Mouse (Mus musculus): ENCODE data around the gene Hspa12a. TPM values are rescaled to one million over a fixed set of nuclear protein-coding genes. Genes with fewer than 3 reads are reported as not detected.

Gene Hspa12a
- polyA plus RNA-seq, 1 experiment from 2014 or later, result 31.9 TPM

DNA sequence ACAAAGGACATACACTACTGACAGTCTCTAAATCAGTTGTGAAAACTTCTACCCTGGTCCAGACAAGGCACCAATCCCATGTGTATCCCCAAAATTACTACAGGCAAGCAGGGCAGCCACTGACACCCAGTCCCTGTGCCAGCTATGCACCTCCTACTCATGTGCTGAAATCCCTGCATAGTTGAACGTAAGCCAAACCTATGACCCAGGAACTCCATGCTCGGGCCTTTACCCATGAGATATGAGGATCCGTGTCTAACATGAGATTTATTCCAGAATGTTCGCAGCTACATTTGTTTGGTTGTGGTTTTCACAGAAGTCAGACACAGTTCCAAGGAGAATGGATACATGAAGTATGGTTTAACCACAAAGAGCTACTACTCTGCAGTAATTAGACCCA is 103.6 kb downstream of the Hspa12a start:
- no peak overlapping the region for H3K27ac ChIP-seq (replicated peaks; ENCODE audit: low read depth, low read length)

DNA sequence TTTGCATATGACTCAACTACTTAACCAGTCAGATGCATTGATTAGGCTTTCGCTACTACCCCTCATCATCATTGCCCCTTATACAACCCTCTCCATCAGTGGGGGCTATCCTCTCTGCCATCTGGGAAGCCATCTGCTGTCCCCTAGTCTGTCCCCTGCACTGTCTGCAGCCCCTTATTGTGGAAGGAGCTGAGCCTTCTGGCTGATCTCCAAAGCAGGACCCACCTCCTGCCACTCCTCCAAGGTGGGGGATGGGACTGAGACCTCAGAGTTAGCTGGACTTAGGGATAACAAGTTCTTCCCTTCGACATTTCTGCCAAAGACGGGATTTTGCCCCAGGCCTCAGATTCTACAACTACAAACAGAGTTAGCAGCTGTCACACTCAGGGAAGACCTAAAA is 104.1 kb downstream of the Hspa12a start:
- DNase-seq (no peak), ATAC-seq (ENCODE audit: low FRiP score, low TSS enrichment) (no peak)
- Histone ChIP-seq H3K27ac (replicated peaks; ENCODE audit: low read depth, low read length) (no peak overlapping the region), H3K4me2 (ENCODE audit: low read length) (no peak overlapping the region), H3K36me3 (ENCODE audit: control insufficient read depth, insufficient read depth, low read length) (no peaks in the 10 kb centered on the region), H3K27me3 (ENCODE audit: control insufficient read depth, insufficient read depth, low read length) (no peaks in the 10 kb centered on the region), H3K4me3 (replicated peaks; ENCODE audit: low read depth, low read length) (no peak overlapping the region), H3K9ac (replicated peaks; ENCODE audit: low read length) (no peak overlapping the region), H3K4me1 (ENCODE audit: control insufficient read depth, insufficient read depth, low read length) (peaks cover 11% of the 10 kb centered on the region), H3K9me3 (ENCODE audit: control insufficient read depth, low read length) (no peaks in the 10 kb centered on the region)
- 44% methylated on average over 3 of the region's 3 CpGs for WGBS

More for the DNA sequence above, 103.6 kb downstream of the Hspa12a start:
- H3K9ac ChIP-seq (replicated peaks; ENCODE audit: low read length), result no peak overlapping the region
- peaks cover 11% of the 10 kb centered on the region for H3K4me1 ChIP-seq (ENCODE audit: control insufficient read depth, insufficient read depth, low read length)
- no peaks in the 10 kb centered on the region for H3K9me3 ChIP-seq (ENCODE audit: control insufficient read depth, low read length)
- no peak overlapping the region for H3K4me2 ChIP-seq (ENCODE audit: low read length)
- H3K27me3 ChIP-seq (ENCODE audit: control insufficient read depth, insufficient read depth, low read length), result no peaks in the 10 kb centered on the region
- no peaks in the 10 kb centered on the region for H3K36me3 ChIP-seq (ENCODE audit: control insufficient read depth, insufficient read depth, low read length)
- no peak overlapping the region for H3K4me3 ChIP-seq (replicated peaks; ENCODE audit: low read depth, low read length)
- 85% methylated on average over 4 of the region's 4 CpGs for WGBS
- ATAC-seq (ENCODE audit: low FRiP score, low TSS enrichment) (no peak), DNase-seq (no peak)

- WGBS, result 74% methylated on average over 9 of the region's 9 CpGs
- Histone ChIP-seq H3K4me3 (replicated peaks; ENCODE audit: low read depth, low read length) (no peak overlapping the region), H3K27ac (replicated peaks; ENCODE audit: low read depth, low read length) (no peak overlapping the region), H3K36me3 (ENCODE audit: control insufficient read depth, insufficient read depth, low read length) (no peaks in the 10 kb centered on the region), H3K27me3 (ENCODE audit: control insufficient read depth, insufficient read depth, low read length) (no peaks in the 10 kb centered on the region), H3K9ac (replicated peaks; ENCODE audit: low read length) (no peak overlapping the region), H3K4me1 (ENCODE audit: control insufficient read depth, insufficient read depth, low read length) (peaks cover 11% of the 10 kb centered on the region), H3K9me3 (ENCODE audit: control insufficient read depth, low read length) (no peaks in the 10 kb centered on the region), H3K4me2 (ENCODE audit: low read length) (no peak overlapping the region)
- ATAC-seq (ENCODE audit: low FRiP score, low TSS enrichment) (no peak), DNase-seq (no peak)
Measured at GRCm38 (mm10) chr19:58838706-58839105, 104.7 kb downstream of the Hspa12a start.

GRCm38 (mm10) chr19:58833639-58834180 is 109.7 kb downstream of the Hspa12a start:
- no peak overlapping the region for H3K4me2 ChIP-seq (ENCODE audit: low read length)
- H3K27me3 ChIP-seq (ENCODE audit: control insufficient read depth, insufficient read depth, low read length), result no peaks in the 10 kb centered on the region
- H3K27ac ChIP-seq (replicated peaks; ENCODE audit: low read depth, low read length), result no peak overlapping the region
- DNase-seq, result peak; percentile 58
- no peak overlapping the region for H3K9ac ChIP-seq (replicated peaks; ENCODE audit: low read length)
- peaks cover 12% of the 10 kb centered on the region for H3K4me1 ChIP-seq (ENCODE audit: control insufficient read depth, insufficient read depth, low read length)
- no peak overlapping the region for H3K4me3 ChIP-seq (replicated peaks; ENCODE audit: low read depth, low read length)
- H3K9me3 ChIP-seq (ENCODE audit: control insufficient read depth, low read length), result no peaks in the 10 kb centered on the region
- WGBS, result 73% methylated on average over 13 of the region's 13 CpGs
- no peak for ATAC-seq (ENCODE audit: low FRiP score, low TSS enrichment)
- no peaks in the 10 kb centered on the region for H3K36me3 ChIP-seq (ENCODE audit: control insufficient read depth, insufficient read depth, low read length)

GRCm38 (mm10) chr19:58832988-58833387 is 110.5 kb downstream of the Hspa12a start:
- 77% methylated on average over 2 of the region's 2 CpGs for WGBS
- no peak for DNase-seq
- no peak overlapping the region for H3K4me2 ChIP-seq (ENCODE audit: low read length)
- no peaks in the 10 kb centered on the region for H3K27me3 ChIP-seq (ENCODE audit: control insufficient read depth, insufficient read depth, low read length)
- H3K9me3 ChIP-seq (ENCODE audit: control insufficient read depth, low read length), result no peaks in the 10 kb centered on the region
- peaks cover 12% of the 10 kb centered on the region for H3K4me1 ChIP-seq (ENCODE audit: control insufficient read depth, insufficient read depth, low read length)
- no peak for ATAC-seq (ENCODE audit: low FRiP score, low TSS enrichment)
- H3K36me3 ChIP-seq (ENCODE audit: control insufficient read depth, insufficient read depth, low read length), result no peaks in the 10 kb centered on the region
- H3K4me3 ChIP-seq (replicated peaks; ENCODE audit: low read depth, low read length), result no peak overlapping the region
- H3K9ac ChIP-seq (replicated peaks; ENCODE audit: low read length), result no peak overlapping the region
- no peak overlapping the region for H3K27ac ChIP-seq (replicated peaks; ENCODE audit: low read depth, low read length)

GRCm38 (mm10) chr19:58831280-58831922 is 112.1 kb downstream of the Hspa12a start:
- H3K36me3 ChIP-seq (ENCODE audit: control insufficient read depth, insufficient read depth, low read length), result no peaks in the 10 kb centered on the region
- WGBS, result 29% methylated on average over 9 of the region's 9 CpGs
- ATAC-seq (ENCODE audit: low FRiP score, low TSS enrichment), result peak; percentile 69; the same call in 1 of the 2 replicates
- no peaks in the 10 kb centered on the region for H3K9me3 ChIP-seq (ENCODE audit: control insufficient read depth, low read length)
- DNase-seq, result peak; percentile 66
- peaks cover 12% of the 10 kb centered on the region for H3K4me1 ChIP-seq (ENCODE audit: control insufficient read depth, insufficient read depth, low read length)
- H3K27me3 ChIP-seq (ENCODE audit: control insufficient read depth, insufficient read depth, low read length), result no peaks in the 10 kb centered on the region
- H3K4me3 ChIP-seq (replicated peaks; ENCODE audit: low read depth, low read length), result no peak overlapping the region
- H3K27ac ChIP-seq (replicated peaks; ENCODE audit: low read depth, low read length), result peak overlapping the region; percentile 58
- no peak overlapping the region for H3K9ac ChIP-seq (replicated peaks; ENCODE audit: low read length)
- no peak overlapping the region for H3K4me2 ChIP-seq (ENCODE audit: low read length)

GRCm38 (mm10) chr19:58830182-58830581 is 113.3 kb downstream of the Hspa12a start:
- H3K27me3 ChIP-seq (ENCODE audit: control insufficient read depth, insufficient read depth, low read length), result no peaks in the 10 kb centered on the region
- H3K9me3 ChIP-seq (ENCODE audit: control insufficient read depth, low read length), result no peaks in the 10 kb centered on the region
- ATAC-seq (ENCODE audit: low FRiP score, low TSS enrichment), result no peak
- no peak overlapping the region for H3K9ac ChIP-seq (replicated peaks; ENCODE audit: low read length)
- H3K4me2 ChIP-seq (ENCODE audit: low read length), result no peak overlapping the region
- H3K4me3 ChIP-seq (replicated peaks; ENCODE audit: low read depth, low read length), result no peak overlapping the region
- no peaks in the 10 kb centered on the region for H3K36me3 ChIP-seq (ENCODE audit: control insufficient read depth, insufficient read depth, low read length)
- no peak for DNase-seq
- H3K27ac ChIP-seq (replicated peaks; ENCODE audit: low read depth, low read length), result no peak overlapping the region
- H3K4me1 ChIP-seq (ENCODE audit: control insufficient read depth, insufficient read depth, low read length), result peaks cover 12% of the 10 kb centered on the region
- WGBS, result 93% methylated on average over 7 of the region's 7 CpGs

DNA sequence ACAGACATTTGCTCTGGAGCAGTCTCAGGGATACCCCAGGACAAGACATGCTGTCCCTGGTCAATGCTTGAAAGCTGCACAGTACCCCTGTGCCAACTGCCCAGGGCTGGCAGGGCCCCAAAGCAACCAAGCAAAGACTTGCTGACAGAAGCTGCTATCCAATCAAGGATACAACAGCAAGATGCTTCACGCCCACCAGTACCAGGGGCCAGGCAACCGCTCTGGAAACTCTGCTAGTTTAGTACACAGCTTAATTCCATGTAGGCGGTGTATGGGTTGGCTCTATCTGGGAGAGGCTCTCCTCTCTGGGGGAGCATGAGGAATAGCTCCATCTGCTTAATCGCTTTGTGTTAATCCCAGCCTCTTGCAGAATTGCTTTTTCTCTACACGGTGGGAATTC is 113.9 kb downstream of the Hspa12a start:
- ATAC-seq (ENCODE audit: low FRiP score, low TSS enrichment) (0 out of 2 replicates have a peak, but pooled peaks have one; percentile 51), DNase-seq (peak; percentile 55)
- H3K9me3 ChIP-seq (ENCODE audit: control insufficient read depth, low read length), result no peaks in the 10 kb centered on the region; the same call in 1 of the 2 replicates
- H3K27ac ChIP-seq (replicated peaks; ENCODE audit: low read depth, low read length), result 0 out of 2 replicates have a peak overlapping the region, but pooled peaks have one; percentile 4
- no peaks in the 10 kb centered on the region for H3K27me3 ChIP-seq (ENCODE audit: control insufficient read depth, insufficient read depth, low read length)
- H3K4me1 ChIP-seq (ENCODE audit: control insufficient read depth, insufficient read depth, low read length), result peaks cover 12% of the 10 kb centered on the region
- no peak overlapping the region for H3K4me2 ChIP-seq (ENCODE audit: low read length)
- 49% methylated on average over 5 of the region's 5 CpGs for WGBS
- peaks cover 5% of the 10 kb centered on the region; the same call in 1 of the 2 replicates for H3K36me3 ChIP-seq (ENCODE audit: control insufficient read depth, insufficient read depth, low read length)
- no peak overlapping the region for H3K4me3 ChIP-seq (replicated peaks; ENCODE audit: low read depth, low read length)
- no peak overlapping the region for H3K9ac ChIP-seq (replicated peaks; ENCODE audit: low read length)

DNA sequence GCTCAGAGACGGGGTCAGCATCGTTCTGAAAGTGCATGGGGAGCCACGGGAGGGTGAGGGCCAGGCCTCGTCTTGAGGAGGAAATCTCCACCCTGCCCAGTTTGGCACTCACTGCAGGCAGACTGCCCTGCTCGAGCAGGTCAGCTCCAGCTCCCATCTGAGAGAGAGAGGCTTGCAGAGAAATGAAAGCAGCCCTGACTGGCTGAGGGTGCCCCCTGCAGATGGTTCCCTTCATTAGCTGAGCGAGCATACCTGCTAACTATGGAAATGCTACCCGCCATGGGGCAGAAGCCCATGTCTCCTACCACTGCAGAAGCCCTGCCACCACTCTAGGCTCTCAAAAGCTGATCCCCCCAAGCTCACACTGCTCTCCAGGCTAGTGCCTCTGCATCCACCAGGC is 115.8 kb downstream of the Hspa12a start:
- DNase-seq (no peak), ATAC-seq (ENCODE audit: low FRiP score, low TSS enrichment) (no peak)
- Histone ChIP-seq H3K27me3 (ENCODE audit: control insufficient read depth, insufficient read depth, low read length) (no peaks in the 10 kb centered on the region), H3K36me3 (ENCODE audit: control insufficient read depth, insufficient read depth, low read length) (peaks cover 6% of the 10 kb centered on the region; the same call in 1 of the 2 replicates), H3K9ac (replicated peaks; ENCODE audit: low read length) (no peak overlapping the region), H3K27ac (replicated peaks; ENCODE audit: low read depth, low read length) (no peak overlapping the region), H3K4me3 (replicated peaks; ENCODE audit: low read depth, low read length) (no peak overlapping the region), H3K9me3 (ENCODE audit: control insufficient read depth, low read length) (no peaks in the 10 kb centered on the region; the same call in 1 of the 2 replicates), H3K4me2 (ENCODE audit: low read length) (no peak overlapping the region), H3K4me1 (ENCODE audit: control insufficient read depth, insufficient read depth, low read length) (peaks cover 16% of the 10 kb centered on the region)
- 52% methylated on average over 7 of the region's 7 CpGs for WGBS
